Mouse (Mus musculus) heart, embryonic 11.5 days (tissue): ENCODE data around the gene Lama2. TPM values are rescaled to one million over a fixed set of nuclear protein-coding genes. Genes with fewer than 3 reads are reported as not detected.
"Not testable (repeated sequence)": the region's sequence is repeated elsewhere in the genome, so short reads cannot be mapped to it uniquely, and the experiment has no call there.

Experiments used
- ATAC-seq: fragments of 200-750 bp; cut with Nextera tagmentation; replicated peaks from 2 replicates; pipeline ENCODE4 v1.8.0; 2017; ENCODE audit warnings: moderate library complexity; ENCODE audit not compliant: insufficient number of reproducible peaks, low FRiP score, low TSS enrichment
- H3K27ac ChIP-seq: fragments of 300-500 bp; sonication (generic); 2 replicates; pipeline ENCODE4 v1.5.1; 2014; ENCODE audit warnings: mild to moderate bottlenecking, low read depth, low read length
- H3K27me3 ChIP-seq: fragments of 300-500 bp; sonication (generic); 2 replicates; pipeline ENCODE4 v1.6.1; 2014; ENCODE audit warnings: mild to moderate bottlenecking, low read length, mixed read lengths; ENCODE audit not compliant: control insufficient read depth, insufficient read depth
- H3K36me3 ChIP-seq: fragments of 300-500 bp; sonication (generic); 2 replicates; pipeline ENCODE4 v1.6.1; 2014; ENCODE audit warnings: mild to moderate bottlenecking, low read length, moderate library complexity, mixed read lengths; ENCODE audit not compliant: control insufficient read depth, insufficient read depth
- H3K4me1 ChIP-seq: fragments of 300-500 bp; sonication (generic); 2 replicates; pipeline ENCODE4 v1.6.1; 2014; ENCODE audit warnings: low read length; ENCODE audit not compliant: control insufficient read depth, insufficient read depth
- H3K4me2 ChIP-seq: fragments of 300-500 bp; sonication (generic); 2 replicates; pipeline ENCODE4 v1.6.1; 2014; ENCODE audit warnings: mild to moderate bottlenecking, moderate library complexity
- H3K4me3 ChIP-seq: fragments of 300-500 bp; sonication (generic); 2 replicates; pipeline ENCODE4 v1.5.1; 2014; ENCODE audit warnings: low read depth, low read length
- H3K9ac ChIP-seq: fragments of 300-500 bp; sonication (generic); 2 replicates; pipeline ENCODE4 v1.6.1; 2014; ENCODE audit warnings: mild to moderate bottlenecking, low read depth, low read length, moderate library complexity
- H3K9me3 ChIP-seq: fragments of 300-500 bp; sonication (generic); replicated peaks from 2 replicates; pipeline ENCODE4 v1.6.1; 2016; ENCODE audit warnings: low read length; ENCODE audit not compliant: control insufficient read depth
- WGBS: fragments of 180-500 bp; shearing (Covaris S2); extraction: QIAGEN DNeasy Blood & Tissue Kit; methylation state at CpG from one replicate; pipeline ENCODE4 v1.1.7; 2014; ENCODE audit not compliant: insufficient replicate concordance; 5-methylcytosine and 5-hydroxymethylcytosine counted together
- polyA plus RNA-seq: library from polyadenylated mRNA; unstranded; fragments of >200 nt; fragmentation: Nextera tagmentation; extraction: Ambion mirVana; gene quantifications from 2 replicates; pipeline ENCODE4 v1.2.1, GENCODE M21; 2014

Lama2 gene
- polyA plus RNA-seq, 1 experiment from 2014 or later: 17.0 TPM

- no peak for ATAC-seq
- Histone ChIP-seq H3K27ac (no peak overlapping the region), H3K27me3 (no peaks in the 10 kb centered on the region), H3K4me2 (no peak overlapping the region), H3K4me1 (no peaks in the 10 kb centered on the region), H3K4me3 (no peak overlapping the region), H3K9ac (no peak overlapping the region), H3K9me3 (no peaks in the 10 kb centered on the region), H3K36me3 (no peaks in the 10 kb centered on the region)
- WGBS: 77% methylated on average over 2 of the region's 2 CpGs
Observed at GRCm38 (mm10) chr10:27001554-27002178, 617.9 kb downstream of the Lama2 start.

DNA sequence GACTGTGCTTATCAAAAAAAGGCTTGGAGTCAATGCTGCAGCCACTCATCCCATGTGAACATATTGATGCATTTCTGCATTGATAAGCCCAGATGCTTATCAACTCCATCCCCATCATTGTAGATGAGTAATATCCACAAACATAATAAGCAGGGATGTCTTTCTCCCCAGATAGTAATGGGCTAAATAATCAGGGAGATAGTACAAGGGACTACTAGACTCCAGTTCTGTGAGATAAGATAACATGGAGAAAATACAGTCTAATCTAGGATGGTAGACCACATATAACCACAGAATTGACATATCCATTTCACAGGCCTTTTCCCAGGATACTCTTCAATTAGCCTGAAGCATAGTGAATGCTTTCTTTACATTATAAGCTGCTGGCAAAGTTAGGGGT lies 622.9 kb downstream of the Lama2 start:
- H3K4me1 ChIP-seq: no peaks in the 10 kb centered on the region
- no peaks in the 10 kb centered on the region for H3K27me3 ChIP-seq
- no peak overlapping the region for H3K9ac ChIP-seq
- H3K4me3 ChIP-seq: no peak overlapping the region
- H3K4me2 ChIP-seq: no peak overlapping the region
- H3K36me3 ChIP-seq: no peaks in the 10 kb centered on the region
- ATAC-seq: no peak
- H3K27ac ChIP-seq: no peak overlapping the region
- no peaks in the 10 kb centered on the region for H3K9me3 ChIP-seq

DNA sequence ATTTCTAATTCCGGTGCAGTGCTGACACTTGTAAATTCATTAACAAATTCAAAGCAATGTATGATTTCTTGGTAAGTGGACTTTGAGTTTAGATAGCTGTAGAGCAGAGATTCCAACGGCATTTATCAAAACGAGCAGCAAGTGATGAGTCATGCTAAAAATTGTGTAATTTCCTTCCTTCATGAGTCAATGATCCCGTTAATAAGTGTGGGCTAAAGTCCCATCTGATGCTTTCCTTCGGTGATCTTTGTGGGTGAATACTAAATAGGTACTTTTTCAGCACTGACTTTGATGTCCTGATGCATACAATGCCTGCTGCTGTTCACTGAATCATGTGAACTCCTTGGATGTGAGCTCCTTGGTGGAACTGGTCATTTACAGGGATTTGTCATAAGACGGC lies 623.6 kb downstream of the Lama2 start:
- no peaks in the 10 kb centered on the region for H3K27me3 ChIP-seq
- H3K9me3 ChIP-seq: no peaks in the 10 kb centered on the region
- H3K4me2 ChIP-seq: no peak overlapping the region
- H3K36me3 ChIP-seq: no peaks in the 10 kb centered on the region
- H3K9ac ChIP-seq: no peak overlapping the region
- no peak for ATAC-seq
- H3K27ac ChIP-seq: no peak overlapping the region
- WGBS: 58% methylated on average over 6 of the region's 6 CpGs
- no peak overlapping the region for H3K4me3 ChIP-seq
- H3K4me1 ChIP-seq: no peaks in the 10 kb centered on the region

GRCm38 (mm10) chr10:26995182-26995975 lies 624.2 kb downstream of the Lama2 start:
- WGBS: 74% methylated on average over 8 of the region's 8 CpGs
- no peak for ATAC-seq

DNA sequence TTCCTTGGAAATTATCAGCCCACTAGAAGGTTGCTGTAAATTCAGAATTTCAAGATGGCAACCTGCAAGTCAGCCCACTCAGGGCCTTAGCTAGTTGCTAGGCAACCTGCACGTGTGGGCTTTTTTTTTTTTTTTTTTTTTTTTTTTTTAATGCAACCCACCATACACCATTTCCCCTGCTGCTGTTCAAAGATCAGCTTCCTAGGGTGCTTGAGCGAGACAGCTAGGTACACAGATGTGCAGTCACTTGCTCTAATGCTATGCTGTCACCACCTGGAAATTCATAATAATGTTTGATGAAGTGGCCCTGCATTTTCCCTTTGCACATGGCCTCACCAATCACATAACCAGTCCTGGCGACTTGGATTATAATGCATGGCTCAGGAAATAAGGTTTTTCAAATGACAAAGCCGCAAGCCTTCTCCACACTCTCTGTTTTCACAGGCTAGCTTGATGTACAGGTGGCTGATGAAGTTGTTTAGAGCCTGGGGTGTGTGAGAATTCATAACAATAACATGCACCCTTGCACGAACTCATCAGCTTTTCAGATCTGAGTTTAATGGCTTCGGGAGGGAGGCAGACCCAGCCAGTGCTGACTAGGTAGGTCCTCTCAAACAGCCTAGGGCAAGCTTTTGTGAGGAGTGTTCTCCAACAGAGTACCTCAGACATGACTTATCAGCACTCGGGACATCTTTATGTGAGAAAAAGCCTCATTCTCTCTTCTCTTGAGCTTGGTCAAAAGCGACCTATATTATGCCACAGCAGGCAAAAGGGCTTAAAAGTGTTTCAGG lies 625.4 kb downstream of the Lama2 start:
- Histone ChIP-seq H3K4me3 (no peak overlapping the region), H3K9ac (no peak overlapping the region), H3K4me2 (no peak overlapping the region), H3K36me3 (no peaks in the 10 kb centered on the region), H3K27ac (no peak overlapping the region), H3K4me1 (no peaks in the 10 kb centered on the region), H3K27me3 (no peaks in the 10 kb centered on the region), H3K9me3 (no peaks in the 10 kb centered on the region)
- WGBS: 74% methylated on average over 8 of the region's 8 CpGs
- ATAC-seq: no peak

More at GRCm38 (mm10) chr10:26995182-26995975, 624.2 kb downstream of the Lama2 start:
- H3K9ac ChIP-seq: no peak overlapping the region
- H3K27me3 ChIP-seq: no peaks in the 10 kb centered on the region
- no peaks in the 10 kb centered on the region for H3K36me3 ChIP-seq
- H3K4me1 ChIP-seq: no peaks in the 10 kb centered on the region
- H3K4me2 ChIP-seq: no peak overlapping the region
- no peaks in the 10 kb centered on the region for H3K9me3 ChIP-seq
- no peak overlapping the region for H3K4me3 ChIP-seq
- H3K27ac ChIP-seq: no peak overlapping the region

DNA sequence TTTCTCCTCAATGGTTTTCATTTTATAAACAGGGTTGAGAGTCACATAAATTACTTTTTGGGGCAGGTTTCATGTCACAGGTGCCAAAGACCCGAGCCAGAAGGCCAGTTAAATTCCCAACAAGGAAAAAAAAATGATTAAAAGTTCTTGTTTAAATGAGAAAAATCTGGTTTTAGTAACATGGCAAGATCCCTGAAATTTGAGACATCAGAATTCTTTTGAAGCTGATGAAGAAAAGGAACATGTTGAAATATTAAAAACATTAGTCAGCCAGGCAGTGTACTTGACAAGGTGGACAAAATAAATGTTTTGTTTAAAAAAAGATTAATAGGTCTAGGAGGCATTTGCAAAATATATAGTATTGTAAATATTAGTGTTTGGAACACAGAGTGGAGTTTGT lies 634.1 kb downstream of the Lama2 start:
- Histone ChIP-seq H3K27me3 (no peaks in the 10 kb centered on the region), H3K4me3 (no peak overlapping the region), H3K27ac (no peak overlapping the region), H3K9me3 (no peaks in the 10 kb centered on the region), H3K9ac (no peak overlapping the region), H3K36me3 (no peaks in the 10 kb centered on the region), H3K4me1 (no peaks in the 10 kb centered on the region), H3K4me2 (no peak overlapping the region)
- ATAC-seq: no peak
- WGBS: 57% methylated on average over 1 of the region's 1 CpGs

DNA sequence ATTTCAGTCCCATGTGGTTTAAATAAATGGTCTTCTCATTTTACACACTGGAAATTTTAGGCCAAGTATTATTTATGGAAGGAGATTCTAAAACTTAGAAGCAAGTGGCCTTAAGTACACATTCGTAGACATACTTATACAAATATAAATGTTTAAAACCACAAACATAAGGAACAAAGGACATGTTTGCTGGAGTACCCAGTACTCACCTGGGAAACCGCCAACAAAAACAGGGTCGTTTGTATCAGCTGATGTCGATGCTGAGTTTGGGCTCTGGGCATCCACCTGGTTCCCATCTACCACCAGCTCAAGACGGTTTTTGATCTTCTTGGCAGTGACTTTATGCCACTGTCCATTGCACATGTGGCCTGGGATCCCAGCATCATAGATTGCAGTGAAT lies 635.5 kb downstream of the Lama2 start:
- not testable (repeated sequence) for H3K4me1 ChIP-seq, H3K36me3 ChIP-seq, H3K9ac ChIP-seq, ATAC-seq, H3K27me3 ChIP-seq, H3K9me3 ChIP-seq, H3K4me2 ChIP-seq, H3K27ac ChIP-seq, H3K4me3 ChIP-seq
- 79% methylated on average over 5 of the region's 5 CpGs for WGBS

DNA sequence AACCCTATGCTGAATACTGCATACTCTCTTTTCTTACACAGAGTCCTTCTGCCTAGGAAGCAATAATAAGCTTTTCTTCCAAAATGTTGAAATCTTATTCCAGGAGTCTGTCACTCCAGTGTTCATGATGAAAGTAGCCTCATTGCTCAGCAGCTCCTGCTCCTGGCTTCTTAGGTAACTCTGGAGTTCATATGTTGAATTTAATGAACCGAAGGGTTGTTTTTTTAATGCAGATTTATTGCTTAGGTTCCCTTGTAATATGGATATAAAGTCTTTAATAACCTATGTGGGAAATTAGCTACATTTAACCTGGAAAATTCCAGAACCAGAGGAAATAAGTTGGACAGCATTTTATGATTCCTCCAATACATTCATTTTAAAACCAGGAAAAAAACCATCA lies 636.0 kb downstream of the Lama2 start:
- Histone ChIP-seq H3K36me3 (no peaks in the 10 kb centered on the region), H3K27ac (no peak overlapping the region), H3K4me1 (no peaks in the 10 kb centered on the region), H3K4me2 (no peak overlapping the region), H3K9me3 (no peaks in the 10 kb centered on the region), H3K9ac (no peak overlapping the region), H3K27me3 (no peaks in the 10 kb centered on the region), H3K4me3 (no peak overlapping the region)
- ATAC-seq: no peak
- WGBS: 81% methylated on average over 1 of the region's 1 CpGs
